Mouse (Mus musculus): ENCODE measurements around the gene Hist2h3c1. TPM values are rescaled to one million over a fixed set of nuclear protein-coding genes. Genes with fewer than 3 reads are reported as not detected.

Gene Hist2h3c1
- polyA plus RNA-seq, 1 experiment from 2014 or later, result 0.73 TPM

- Histone ChIP-seq H3K27ac (no peak overlapping the region), H3K9me3 (no peaks in the 10 kb centered on the region), H3K9ac (peak overlapping the region; percentile 70), H3K4me2 (replicated peaks) (peak overlapping the region; percentile 64), H3K4me3 (peak overlapping the region; percentile 45), H3K4me1 (peaks cover 50% of the 10 kb centered on the region), H3K27me3 (peaks cover 4% of the 10 kb centered on the region; the same call in 1 of the 2 replicates), H3K36me3 (no peaks in the 10 kb centered on the region)
- ATAC-seq (ENCODE audit: low FRiP score, low read depth), result no peak
- 34% methylated on average over 6 of the region's 6 CpGs for WGBS
These were observed 1.9 kb downstream of the Hist2h3c1 start for GRCm38 (mm10) chr3:96248141-96249033.

GRCm38 (mm10) chr3:96249034-96249345 is 2.5 kb downstream of the Hist2h3c1 start:
- WGBS, result 57% methylated on average over 4 of the region's 4 CpGs
- no peaks in the 10 kb centered on the region for H3K36me3 ChIP-seq
- H3K9me3 ChIP-seq, result no peaks in the 10 kb centered on the region
- peak overlapping the region; percentile 64 for H3K4me2 ChIP-seq (replicated peaks)
- ATAC-seq (ENCODE audit: low FRiP score, low read depth), result no peak
- H3K9ac ChIP-seq, result no peak overlapping the region
- H3K27me3 ChIP-seq, result peaks cover 5% of the 10 kb centered on the region; the same call in 1 of the 2 replicates
- H3K4me3 ChIP-seq, result peak overlapping the region; percentile 45; the same call in 1 of the 2 replicates
- H3K27ac ChIP-seq, result no peak overlapping the region
- H3K4me1 ChIP-seq, result peaks cover 46% of the 10 kb centered on the region

GRCm38 (mm10) chr3:96250890-96251289 is 4.4 kb downstream of the Hist2h3c1 start:
- H3K9me3 ChIP-seq, result no peaks in the 10 kb centered on the region
- peaks cover 38% of the 10 kb centered on the region for H3K4me1 ChIP-seq
- H3K36me3 ChIP-seq, result no peaks in the 10 kb centered on the region
- peak overlapping the region; percentile 19; the same call in 1 of the 2 replicates for H3K4me2 ChIP-seq (replicated peaks)
- no peak for ATAC-seq (ENCODE audit: low FRiP score, low read depth)
- no peak overlapping the region for H3K27ac ChIP-seq
- no peak overlapping the region for H3K9ac ChIP-seq
- H3K4me3 ChIP-seq, result no peak overlapping the region
- WGBS, result 17% methylated on average over 3 of the region's 3 CpGs
- H3K27me3 ChIP-seq, result peaks cover 5% of the 10 kb centered on the region; the same call in 1 of the 2 replicates

DNA sequence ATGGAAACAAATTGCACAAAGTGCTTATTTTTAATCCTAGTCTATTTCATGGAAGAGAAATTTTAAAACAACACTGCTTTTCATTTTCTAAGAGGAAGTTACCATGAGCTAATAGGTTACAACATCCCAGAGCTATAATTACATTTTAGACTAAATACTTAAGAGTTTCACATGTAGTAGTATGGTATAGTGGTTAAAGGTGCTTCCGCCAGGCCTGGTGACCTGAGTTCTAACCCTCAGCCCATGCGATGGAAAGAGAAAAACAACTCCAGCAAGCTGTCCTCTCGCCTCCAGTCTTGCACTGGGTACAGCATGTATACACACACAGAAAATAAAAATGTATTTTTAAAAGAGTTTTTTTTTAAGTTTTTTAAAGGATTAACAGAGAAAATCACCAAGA is 5.3 kb downstream of the Hist2h3c1 start:
- no peak overlapping the region for H3K9ac ChIP-seq
- no peak overlapping the region for H3K4me3 ChIP-seq
- H3K9me3 ChIP-seq, result no peaks in the 10 kb centered on the region
- no peak overlapping the region for H3K27ac ChIP-seq
- 75% methylated on average over 3 of the region's 3 CpGs for whole genome bisulfite sequencing
- H3K4me2 ChIP-seq (replicated peaks), result no peak overlapping the region
- no peaks in the 10 kb centered on the region for H3K36me3 ChIP-seq
- peaks cover 44% of the 10 kb centered on the region for H3K4me1 ChIP-seq
- H3K27me3 ChIP-seq, result peaks cover 5% of the 10 kb centered on the region; the same call in 1 of the 2 replicates
- no peak for ATAC-seq (ENCODE audit: low FRiP score, low read depth)

DNA sequence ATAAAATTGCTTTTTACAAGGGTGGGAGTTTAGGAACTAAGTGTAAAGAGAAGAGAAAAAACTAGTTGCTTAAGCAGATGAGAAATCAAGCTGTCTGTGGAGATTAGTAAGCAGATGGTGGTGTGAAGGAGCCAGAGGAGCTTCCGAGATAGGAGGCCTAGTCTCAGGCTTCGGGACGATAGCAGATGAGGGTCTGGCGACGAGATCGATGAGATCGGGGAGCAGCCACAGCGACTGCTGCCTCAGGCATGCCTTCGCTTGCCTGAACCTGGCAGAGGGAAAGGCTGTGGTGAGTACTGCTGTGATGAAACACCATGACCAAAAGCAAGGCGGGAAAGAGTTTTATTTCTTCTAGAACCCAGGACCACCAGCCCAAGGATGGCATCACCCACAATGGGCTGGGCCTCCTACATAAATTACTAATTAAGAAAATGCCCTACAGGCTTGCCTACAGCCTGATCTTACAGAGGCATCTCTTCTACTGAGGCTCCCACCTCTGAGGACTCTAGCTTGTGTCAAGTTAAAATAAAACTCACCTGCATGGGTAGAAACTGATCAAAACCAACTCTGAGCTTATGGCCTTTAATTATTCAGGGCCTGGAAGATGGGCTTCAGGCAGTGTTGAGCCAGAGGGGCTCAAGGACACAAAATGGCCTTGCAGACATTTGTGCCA is 8.3 kb downstream of the Hist2h3c1 start:
- H3K9me3 ChIP-seq, result no peaks in the 10 kb centered on the region
- no peak overlapping the region for H3K9ac ChIP-seq
- no peak overlapping the region for H3K4me3 ChIP-seq
- no peak for ATAC-seq (ENCODE audit: low FRiP score, low read depth)
- peaks cover 5% of the 10 kb centered on the region; the same call in 1 of the 2 replicates for H3K27me3 ChIP-seq
- H3K36me3 ChIP-seq, result no peaks in the 10 kb centered on the region
- WGBS, result 42% methylated on average over 10 of the region's 10 CpGs
- H3K4me2 ChIP-seq (replicated peaks), result peak overlapping the region; percentile 21; the same call in 1 of the 2 replicates
- H3K4me1 ChIP-seq, result peaks cover 18% of the 10 kb centered on the region
- no peak overlapping the region for H3K27ac ChIP-seq

DNA sequence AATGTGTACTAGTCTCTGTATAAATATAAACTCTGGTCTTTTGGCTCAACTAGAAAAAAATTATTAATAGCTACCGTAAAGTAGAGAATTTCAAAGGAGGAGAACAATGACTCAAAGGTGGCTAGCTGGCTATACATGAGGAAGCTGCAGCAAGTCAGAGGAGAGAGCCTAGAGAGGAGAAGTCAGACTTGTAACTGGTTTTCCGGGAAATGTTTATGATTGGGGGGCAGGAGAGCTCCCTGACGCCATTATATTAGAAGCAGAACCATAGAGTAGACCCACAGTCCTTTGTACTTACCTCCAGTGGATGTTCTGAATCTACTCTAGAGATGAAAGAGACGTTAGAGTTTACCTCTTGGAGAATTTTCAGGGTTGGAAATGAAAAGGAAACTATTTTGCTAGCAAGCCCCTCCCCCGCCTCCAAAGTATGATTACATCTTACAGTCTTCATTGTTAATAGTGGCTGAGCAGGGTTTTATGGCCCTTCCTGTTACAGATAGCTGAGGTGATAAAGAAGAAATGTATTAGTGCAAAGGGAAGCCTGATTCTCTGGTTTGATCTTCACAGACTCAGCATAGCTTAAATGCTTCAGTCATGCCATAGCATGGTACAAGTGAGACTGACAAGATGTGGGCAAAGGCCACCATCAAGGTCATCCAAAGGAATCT is 9.6 kb downstream of the Hist2h3c1 start:
- H3K27ac ChIP-seq, result no peak overlapping the region
- H3K27me3 ChIP-seq, result peaks cover 5% of the 10 kb centered on the region; the same call in 1 of the 2 replicates
- WGBS, result 65% methylated on average over 5 of the region's 5 CpGs
- H3K4me2 ChIP-seq (replicated peaks), result no peak overlapping the region
- H3K4me1 ChIP-seq, result peaks cover 7% of the 10 kb centered on the region
- H3K9ac ChIP-seq, result no peak overlapping the region
- no peak for ATAC-seq (ENCODE audit: low FRiP score, low read depth)
- no peaks in the 10 kb centered on the region for H3K36me3 ChIP-seq
- H3K9me3 ChIP-seq, result no peaks in the 10 kb centered on the region
- no peak overlapping the region for H3K4me3 ChIP-seq

GRCm38 (mm10) chr3:96257190-96257589 is 10.7 kb downstream of the Hist2h3c1 start:
- Histone ChIP-seq H3K27ac (0 out of 2 replicates have a peak overlapping the region, but pooled peaks have one; percentile 22), H3K4me3 (no peak overlapping the region), H3K9me3 (no peaks in the 10 kb centered on the region), H3K9ac (no peak overlapping the region), H3K36me3 (no peaks in the 10 kb centered on the region), H3K4me1 (peaks cover 15% of the 10 kb centered on the region), H3K27me3 (peaks cover 5% of the 10 kb centered on the region; the same call in 1 of the 2 replicates), H3K4me2 (replicated peaks) (no peak overlapping the region)
- no peak for ATAC-seq (ENCODE audit: low FRiP score, low read depth)
- WGBS, result 44% methylated on average over 3 of the region's 3 CpGs

- 88% methylated on average over 5 of the region's 5 CpGs for WGBS
- no peak overlapping the region for H3K4me3 ChIP-seq
These were observed 13.7 kb downstream of the Hist2h3c1 start for GRCm38 (mm10) chr3:96260220-96260619.

DNA sequence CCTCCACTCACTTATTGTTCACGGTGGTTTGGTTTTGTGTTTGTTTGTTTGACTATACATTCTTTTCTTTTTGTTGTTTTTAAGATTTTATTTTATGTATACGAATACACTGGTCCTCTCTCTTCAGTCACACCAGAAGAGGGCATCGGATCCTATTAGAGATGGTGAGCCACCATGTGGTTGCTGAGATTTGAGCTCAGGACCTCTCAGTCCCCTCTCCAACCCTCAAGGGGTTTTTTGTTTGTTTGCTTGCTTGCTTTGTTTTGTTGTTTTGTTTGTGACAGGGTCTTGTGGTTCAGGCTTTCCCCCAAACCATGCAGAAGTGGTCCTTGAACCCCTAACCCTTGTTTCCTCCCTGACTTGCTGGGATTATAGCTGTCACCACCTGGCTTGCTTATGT is 15.1 kb downstream of the Hist2h3c1 start:
- peaks cover 24% of the 10 kb centered on the region for H3K4me1 ChIP-seq
- WGBS, result 59% methylated on average over 3 of the region's 3 CpGs
- no peaks in the 10 kb centered on the region for H3K36me3 ChIP-seq
- H3K4me3 ChIP-seq, result peak overlapping the region; percentile 62
- peak overlapping the region; percentile 80 for H3K9ac ChIP-seq
- H3K27me3 ChIP-seq, result no peaks in the 10 kb centered on the region
- H3K27ac ChIP-seq, result peak overlapping the region; percentile 98
- peak overlapping the region; percentile 77 for H3K4me2 ChIP-seq (replicated peaks)
- ATAC-seq (ENCODE audit: low FRiP score, low read depth), result no peak
- no peaks in the 10 kb centered on the region for H3K9me3 ChIP-seq

More at GRCm38 (mm10) chr3:96260220-96260619, 13.7 kb downstream of the Hist2h3c1 start:
- H3K9me3 ChIP-seq, result no peaks in the 10 kb centered on the region
- H3K9ac ChIP-seq, result no peak overlapping the region
- ATAC-seq (ENCODE audit: low FRiP score, low read depth), result no peak
- no peak overlapping the region for H3K27ac ChIP-seq
- H3K27me3 ChIP-seq, result no peaks in the 10 kb centered on the region
- H3K36me3 ChIP-seq, result no peaks in the 10 kb centered on the region
- H3K4me1 ChIP-seq, result peaks cover 30% of the 10 kb centered on the region
- no peak overlapping the region for H3K4me2 ChIP-seq (replicated peaks)

GRCm38 (mm10) chr3:96262216-96262875 is 15.9 kb downstream of the Hist2h3c1 start:
- H3K4me3 ChIP-seq, result peak overlapping the region; percentile 62
- under 1% methylated on average over 19 of the region's 19 CpGs for WGBS
- ATAC-seq (ENCODE audit: low FRiP score, low read depth), result peak; percentile 70
- no peaks in the 10 kb centered on the region for H3K27me3 ChIP-seq
- H3K27ac ChIP-seq, result peak overlapping the region; percentile 98
- no peaks in the 10 kb centered on the region for H3K9me3 ChIP-seq
- H3K9ac ChIP-seq, result peak overlapping the region; percentile 80
- peak overlapping the region; percentile 77 for H3K4me2 ChIP-seq (replicated peaks)
- no peaks in the 10 kb centered on the region for H3K36me3 ChIP-seq
- H3K4me1 ChIP-seq, result peaks cover 24% of the 10 kb centered on the region

- Histone ChIP-seq H3K9me3 (no peaks in the 10 kb centered on the region), H3K36me3 (no peaks in the 10 kb centered on the region), H3K9ac (peak within 1 kb of the TSS; percentile 80), H3K27ac (peak within 1 kb of the TSS; percentile 98), H3K27me3 (no peaks in the 10 kb centered on the region), H3K4me2 (replicated peaks) (peak within 1 kb of the TSS; percentile 77), H3K4me1 (peaks cover 26% of the 10 kb centered on the region), H3K4me3 (peak within 1 kb of the TSS; percentile 62)
- peak; percentile 88 for ATAC-seq (ENCODE audit: low FRiP score, low read depth)
- WGBS, result under 1% methylated on average over 40 of the region's 40 CpGs
These were observed 16.6 kb downstream of the Hist2h3c1 start, which contains the start of gene Hist2h4 for GRCm38 (mm10) chr3:96262979-96263550. Gene Hist2h4 (minus strand): TSS chr3:96263311.
